Comparison of ENCODE assay signal across 8 mouse cellular contexts in genomic region chr13:117219871-117220500, GRCm38 (mm10). TPM values are rescaled to one million over a fixed set of nuclear protein-coding genes. Genes with fewer than 3 reads are reported as not detected.
A peak's percentile ranks its signal among the peaks of the same experiment; 100 is the strongest.
DNase-seq lines count a peak whose midpoint lies in the region; ATAC-seq and TF ChIP-seq lines count a peak whose summit lies in the region.

No protein-coding gene starts in this region.

- WGBS in lung, postnatal 0 days = 10% methylated on average over 16 of the region's 16 CpGs
- 2% methylated on average over 16 of the region's 16 CpGs for WGBS in forebrain, embryonic 10.5 days
- 5% methylated on average over 16 of the region's 16 CpGs for WGBS in limb, embryonic 10.5 days
- 4% methylated on average over 16 of the region's 16 CpGs for WGBS in neural tube, embryonic 15.5 days

- peak overlapping the region; percentile 69 for H3K4me2 ChIP-seq in lung, postnatal 0 days (replicated peaks; ENCODE audit: low read depth, low read length)
- H3K4me2 ChIP-seq in neural tube, embryonic 15.5 days = peak overlapping the region; percentile 83

- H3K27me3 ChIP-seq in lung, postnatal 0 days (replicated peaks; ENCODE audit: insufficient read depth, low read length) = peaks cover 6% of the 10 kb centered on the region
- H3K27me3 ChIP-seq in forebrain, embryonic 10.5 days (ENCODE audit: poor library complexity, severe bottlenecking) = no peaks in the 10 kb centered on the region
- H3K27me3 ChIP-seq in limb, embryonic 10.5 days (ENCODE audit: low read depth, poor library complexity, severe bottlenecking) = no peaks in the 10 kb centered on the region
- no peaks in the 10 kb centered on the region for H3K27me3 ChIP-seq in neural tube, embryonic 15.5 days (replicated peaks)

- H3K9ac ChIP-seq in lung, postnatal 0 days (replicated peaks; ENCODE audit: low read depth) = no peak overlapping the region
- H3K9ac ChIP-seq in neural tube, embryonic 15.5 days (replicated peaks) = peak overlapping the region; percentile 80

- TF ChIP-seq EP300 in lung, postnatal 0 days (IDR thresholded peaks at IDR 0.05) = no peak

- no peaks in the 10 kb centered on the region for H3K9me3 ChIP-seq in lung, postnatal 0 days (ENCODE audit: low read length)
- H3K9me3 ChIP-seq in forebrain, embryonic 10.5 days = no peaks in the 10 kb centered on the region
- H3K9me3 ChIP-seq in limb, embryonic 10.5 days (replicated peaks) = no peaks in the 10 kb centered on the region
- H3K9me3 ChIP-seq in neural tube, embryonic 15.5 days (replicated peaks) = no peaks in the 10 kb centered on the region

- no peak for TF ChIP-seq CTCF in lung, postnatal 0 days (IDR thresholded peaks at IDR 0.05)

- no peaks in the 10 kb centered on the region for H3K36me3 ChIP-seq in lung, postnatal 0 days (ENCODE audit: insufficient read depth, low read length)
- H3K36me3 ChIP-seq in forebrain, embryonic 10.5 days (replicated peaks) = no peaks in the 10 kb centered on the region
- H3K36me3 ChIP-seq in limb, embryonic 10.5 days = no peaks in the 10 kb centered on the region
- no peaks in the 10 kb centered on the region for H3K36me3 ChIP-seq in neural tube, embryonic 15.5 days

- no peak overlapping the region for H3K27ac ChIP-seq in lung, postnatal 0 days (ENCODE audit: low read length)
- H3K27ac ChIP-seq in forebrain, embryonic 10.5 days = peak overlapping the region; percentile 98
- peak overlapping the region; percentile 96 for H3K27ac ChIP-seq in limb, embryonic 10.5 days
- peak overlapping the region; percentile 81 for H3K27ac ChIP-seq in neural tube, embryonic 15.5 days (replicated peaks)

- no peaks in the 10 kb centered on the region for H3K4me1 ChIP-seq in lung, postnatal 0 days (ENCODE audit: insufficient read depth, low read depth, low read length)
- H3K4me1 ChIP-seq in forebrain, embryonic 10.5 days = peaks cover 77% of the 10 kb centered on the region
- H3K4me1 ChIP-seq in limb, embryonic 10.5 days = peaks cover 69% of the 10 kb centered on the region
- H3K4me1 ChIP-seq in neural tube, embryonic 15.5 days = peaks cover 24% of the 10 kb centered on the region

- no peak for DNase-seq in lung, postnatal 0 days (ENCODE audit: low spot score)
- no peak for DNase-seq in lung, postnatal 10 days
- peak; percentile 46 for DNase-seq in forebrain, embryonic 10.5 days (ENCODE audit: extremely low spot score, low spot score)
- DNase-seq in limb, embryonic 10.5 days (ENCODE audit: low spot score) = no peak
- DNase-seq in urinary bladder, postnatal 14 days (ENCODE audit: low spot score) = no peak
- DNase-seq in layer of hippocampus, adult 8-10 months (ENCODE audit: low spot score in 2 of 2) = no peak
- DNase-seq in right cerebral cortex, postnatal 10 days (ENCODE audit: low spot score in 2 of 2) = no peak

- H3K4me3 ChIP-seq in lung, postnatal 0 days (ENCODE audit: low read depth, low read length) = peak overlapping the region; percentile 50
- peak overlapping the region; percentile 87 for H3K4me3 ChIP-seq in forebrain, embryonic 10.5 days
- H3K4me3 ChIP-seq in limb, embryonic 10.5 days = peak overlapping the region; percentile 81
- peak overlapping the region; percentile 81 for H3K4me3 ChIP-seq in neural tube, embryonic 15.5 days (replicated peaks)

- no peak for ATAC-seq in lung, postnatal 0 days
- peak; percentile 21; the same call in 1 of the 2 replicates for ATAC-seq in neural tube, embryonic 15.5 days (ENCODE audit: low FRiP score)

RNA-seq across cellular contexts. Expression of gene Gm17509, which starts 0.9 kb away (rescaled TPM):
- polyA plus RNA-seq in lung, postnatal 0 days (2015; fragmentation: Nextera tagmentation; extraction: Ambion mirVana) = 0.08 and 0.10 TPM in 2 replicates
- 0.94 and 1.1 TPM in 2 replicates for polyA plus RNA-seq in forebrain, embryonic 10.5 days (2016; fragmentation: Nextera tagmentation; extraction: Ambion mirVana)
- 0.39 and 0.44 TPM in 2 replicates for polyA plus RNA-seq in limb, embryonic 10.5 days (2016; fragmentation: Nextera tagmentation; extraction: Ambion mirVana)
- 0.47 and 0.50 TPM in 2 replicates for polyA plus RNA-seq in neural tube, embryonic 15.5 days (2015; fragmentation: Nextera tagmentation; extraction: Ambion mirVana)
- 1 to 10 TPM in 3 of 4 experiments, under 1 TPM in 1; 0.93 to 1.8 (median 1.2) TPM for total RNA-seq in layer of hippocampus, adult 8-10 months (2022)

RNA-seq across cellular contexts. Expression of gene Emb, which starts 11.7 kb away (rescaled TPM):
- polyA plus RNA-seq in lung, postnatal 0 days (2015; fragmentation: Nextera tagmentation; extraction: Ambion mirVana) = 67.0 and 78.3 TPM in 2 replicates
- 69.5 and 70.1 TPM in 2 replicates for polyA plus RNA-seq in forebrain, embryonic 10.5 days (2016; fragmentation: Nextera tagmentation; extraction: Ambion mirVana)
- polyA plus RNA-seq in limb, embryonic 10.5 days (2016; fragmentation: Nextera tagmentation; extraction: Ambion mirVana) = 56.0 and 63.2 TPM in 2 replicates
- 13.7 and 20.0 TPM in 2 replicates for polyA plus RNA-seq in neural tube, embryonic 15.5 days (2015; fragmentation: Nextera tagmentation; extraction: Ambion mirVana)
- 10 to 100 TPM; 31.6 to 43.5 (median 35.3) TPM for total RNA-seq in layer of hippocampus, adult 8-10 months (2022)
